Mouse (Mus musculus) liver, adult 2 months (tissue): ENCODE results near the gene Ptges.

Source experiments
- CTCF ChIP-seq: fragments of 200-500 bp; IDR thresholded peaks from 2 replicates; pipeline ENCODE4 v1.5.1; 2011; ENCODE audit warnings: low read depth, low read length, control low read depth
- POLR2A ChIP-seq: fragments of 200-500 bp; IDR thresholded peaks from 2 replicates; pipeline ENCODE4 v1.6.1; 2011; ENCODE audit warnings: low read length, control low read depth; ENCODE audit not compliant: insufficient read depth; ENCODE audit errors: extremely low read depth

- TF ChIP-seq POLR2A (no peak), CTCF (no peak)
These were observed 14.8 kb downstream of the Ptges start for GRCm38 (mm10) chr2:30914836-30915235.
